8 mouse cellular contexts compared by ENCODE assay signal in genomic region chr7:66111211-66111610, GRCm38 (mm10). TPM values are rescaled to one million over a fixed set of nuclear protein-coding genes. Genes with fewer than 3 reads are reported as not detected.
A peak's percentile ranks its signal among the peaks of the same experiment; 100 is the strongest.
DNase-seq lines count a peak whose midpoint lies in the region; ATAC-seq and TF ChIP-seq lines count a peak whose summit lies in the region.

No protein-coding gene starts in this region.

- WGBS in kidney, postnatal 0 days: 56% methylated on average over 10 of the region's 10 CpGs
- WGBS in embryonic facial prominence, embryonic 14.5 days: 57% methylated on average over 10 of the region's 10 CpGs
- WGBS in intestine, embryonic 15.5 days: 69% methylated on average over 10 of the region's 10 CpGs
- WGBS in midbrain, postnatal 0 days: 52% methylated on average over 10 of the region's 10 CpGs

- H3K4me3 ChIP-seq in kidney, postnatal 0 days (replicated peaks; ENCODE audit: low read depth, low read length): peak overlapping the region; percentile 76; the same call in 1 of the 2 replicates
- peak overlapping the region; percentile 73 for H3K4me3 ChIP-seq in embryonic facial prominence, embryonic 14.5 days (ENCODE audit: low read depth, low read length)
- peak overlapping the region; percentile 94 for H3K4me3 ChIP-seq in intestine, embryonic 15.5 days (replicated peaks)
- peak overlapping the region; percentile 92 for H3K4me3 ChIP-seq in midbrain, postnatal 0 days (ENCODE audit: low read depth, low read length)

- H3K4me2 ChIP-seq in kidney, postnatal 0 days (ENCODE audit: low read length): peak overlapping the region; percentile 91
- H3K4me2 ChIP-seq in embryonic facial prominence, embryonic 14.5 days (ENCODE audit: low read depth, low read length): peak overlapping the region; percentile 91
- peak overlapping the region; percentile 92 for H3K4me2 ChIP-seq in intestine, embryonic 15.5 days (replicated peaks)
- H3K4me2 ChIP-seq in midbrain, postnatal 0 days (ENCODE audit: low read depth, low read length, poor library complexity, severe bottlenecking): peak overlapping the region; percentile 92

- H3K9ac ChIP-seq in kidney, postnatal 0 days (ENCODE audit: low read depth, low read length): peak overlapping the region; percentile 89
- H3K9ac ChIP-seq in embryonic facial prominence, embryonic 14.5 days (ENCODE audit: low read depth, low read length): peak overlapping the region; percentile 92
- H3K9ac ChIP-seq in intestine, embryonic 15.5 days: peak overlapping the region; percentile 94; the same call in 1 of the 2 replicates
- 0 out of 2 replicates have a peak overlapping the region, but pooled peaks have one; percentile 93 for H3K9ac ChIP-seq in midbrain, postnatal 0 days (replicated peaks; ENCODE audit: low read length, poor library complexity, severe bottlenecking)

- no peaks in the 10 kb centered on the region for H3K27me3 ChIP-seq in kidney, postnatal 0 days (ENCODE audit: insufficient read depth, low read length)
- H3K27me3 ChIP-seq in embryonic facial prominence, embryonic 14.5 days (replicated peaks; ENCODE audit: control insufficient read depth, insufficient read depth, low read length): no peaks in the 10 kb centered on the region
- H3K27me3 ChIP-seq in intestine, embryonic 15.5 days (replicated peaks): no peaks in the 10 kb centered on the region
- no peaks in the 10 kb centered on the region for H3K27me3 ChIP-seq in midbrain, postnatal 0 days (ENCODE audit: insufficient read depth, low read length)

- H3K9me3 ChIP-seq in kidney, postnatal 0 days (replicated peaks; ENCODE audit: low read length): no peaks in the 10 kb centered on the region
- no peaks in the 10 kb centered on the region for H3K9me3 ChIP-seq in embryonic facial prominence, embryonic 14.5 days (ENCODE audit: control insufficient read depth, low read length)
- H3K9me3 ChIP-seq in intestine, embryonic 15.5 days: no peaks in the 10 kb centered on the region
- no peaks in the 10 kb centered on the region for H3K9me3 ChIP-seq in midbrain, postnatal 0 days (ENCODE audit: low read length)

- TF ChIP-seq CTCF in kidney, postnatal 0 days (IDR thresholded peaks at IDR 0.05; ENCODE audit: low read depth): no peak
- no peak for TF ChIP-seq CTCF in midbrain, postnatal 0 days (IDR thresholded peaks at IDR 0.05)

- peak; percentile 34 for DNase-seq in kidney, postnatal 0 days (ENCODE audit: low spot score)
- DNase-seq in kidney, postnatal 25 days: no peak
- DNase-seq in embryonic facial prominence, embryonic 14.5 days (ENCODE audit: low spot score): no peak
- no peak for DNase-seq in midbrain, postnatal 0 days (ENCODE audit: low spot score)
- DNase-seq in layer of hippocampus, adult 11-12 months (ENCODE audit: low spot score): no peak
- no peak for DNase-seq in adrenal gland, adult 18-20 months (ENCODE audit: low spot score in 2 of 2)
- DNase-seq in cerebellum, adult 9-10 months: no peak

- no peak for ATAC-seq in kidney, postnatal 0 days (replicated peaks; ENCODE audit: low FRiP score, low read depth)
- no peak for ATAC-seq in embryonic facial prominence, embryonic 14.5 days (ENCODE audit: low read depth)
- ATAC-seq in intestine, embryonic 15.5 days: no peak
- no peak for ATAC-seq in midbrain, postnatal 0 days (ENCODE audit: low FRiP score)

- no peak overlapping the region for H3K27ac ChIP-seq in kidney, postnatal 0 days
- H3K27ac ChIP-seq in embryonic facial prominence, embryonic 14.5 days (replicated peaks; ENCODE audit: low read depth, low read length): peak overlapping the region; percentile 94
- H3K27ac ChIP-seq in intestine, embryonic 15.5 days: no peak overlapping the region
- H3K27ac ChIP-seq in midbrain, postnatal 0 days (ENCODE audit: low read depth, low read length): peak overlapping the region; percentile 91; the same call in 1 of the 2 replicates

- H3K4me1 ChIP-seq in kidney, postnatal 0 days (replicated peaks; ENCODE audit: insufficient read depth, low read length): peaks cover 11% of the 10 kb centered on the region; the same call in 1 of the 2 replicates
- peaks cover 23% of the 10 kb centered on the region for H3K4me1 ChIP-seq in embryonic facial prominence, embryonic 14.5 days (ENCODE audit: control insufficient read depth, insufficient read depth, low read length)
- H3K4me1 ChIP-seq in intestine, embryonic 15.5 days (replicated peaks): peaks cover 5% of the 10 kb centered on the region
- H3K4me1 ChIP-seq in midbrain, postnatal 0 days (ENCODE audit: insufficient read depth, low read length): peaks cover 4% of the 10 kb centered on the region; the same call in 1 of the 2 replicates

- H3K36me3 ChIP-seq in kidney, postnatal 0 days (ENCODE audit: insufficient read depth, low read length): no peaks in the 10 kb centered on the region
- no peaks in the 10 kb centered on the region for H3K36me3 ChIP-seq in embryonic facial prominence, embryonic 14.5 days (ENCODE audit: control insufficient read depth, insufficient read depth, low read length)
- no peaks in the 10 kb centered on the region for H3K36me3 ChIP-seq in intestine, embryonic 15.5 days
- no peaks in the 10 kb centered on the region for H3K36me3 ChIP-seq in midbrain, postnatal 0 days (ENCODE audit: insufficient read depth, low read length)

RNA-seq across cellular contexts. Expression of gene Chsy1, which starts 1.9 kb away (rescaled TPM):
- 12.0 and 12.2 TPM in 2 replicates for polyA plus RNA-seq in kidney, postnatal 0 days (2015; fragmentation: Nextera tagmentation; extraction: Ambion mirVana)
- 34.4 and 36.6 TPM in 2 replicates for polyA plus RNA-seq in embryonic facial prominence, embryonic 14.5 days (2014; fragmentation: Nextera tagmentation; extraction: Ambion mirVana)
- 10.2 and 11.1 TPM in 2 replicates for polyA plus RNA-seq in intestine, embryonic 15.5 days (2015; fragmentation: Nextera tagmentation; extraction: Ambion mirVana)
- total RNA-seq in midbrain, postnatal 0 days (2014; rRNA removed): 38.9 and 40.3 TPM in 2 replicates
- 6.8 and 7.2 TPM in 2 replicates for polyA plus RNA-seq in midbrain, postnatal 0 days (2015; fragmentation: Nextera tagmentation; extraction: Ambion mirVana)
- 10 to 100 TPM; 15.1 to 17.4 TPM for total RNA-seq in adrenal gland, adult 18-20 months (2021)

RNA-seq across cellular contexts. Expression of gene Selenos, which starts 31.8 kb away (rescaled TPM):
- polyA plus RNA-seq in kidney, postnatal 0 days (2015; fragmentation: Nextera tagmentation; extraction: Ambion mirVana): 140 and 145 TPM in 2 replicates
- polyA plus RNA-seq in embryonic facial prominence, embryonic 14.5 days (2014; fragmentation: Nextera tagmentation; extraction: Ambion mirVana): 137 and 140 TPM in 2 replicates
- 107 and 114 TPM in 2 replicates for polyA plus RNA-seq in intestine, embryonic 15.5 days (2015; fragmentation: Nextera tagmentation; extraction: Ambion mirVana)
- 24.1 and 46.7 TPM in 2 replicates for total RNA-seq in midbrain, postnatal 0 days (2014; rRNA removed)
- 116 and 125 TPM in 2 replicates for polyA plus RNA-seq in midbrain, postnatal 0 days (2015; fragmentation: Nextera tagmentation; extraction: Ambion mirVana)
- total RNA-seq in adrenal gland, adult 18-20 months (2021): 100 to 1,000 TPM in 1 of 2 experiments, 10 to 100 TPM in 1; 79.4 to 118 TPM

RNA-seq across cellular contexts. Expression of gene Snrpa1, which starts 52.4 kb away (rescaled TPM):
- 114 and 127 TPM in 2 replicates for polyA plus RNA-seq in kidney, postnatal 0 days (2015; fragmentation: Nextera tagmentation; extraction: Ambion mirVana)
- polyA plus RNA-seq in embryonic facial prominence, embryonic 14.5 days (2014; fragmentation: Nextera tagmentation; extraction: Ambion mirVana): 134 and 146 TPM in 2 replicates
- polyA plus RNA-seq in intestine, embryonic 15.5 days (2015; fragmentation: Nextera tagmentation; extraction: Ambion mirVana): 165 and 179 TPM in 2 replicates
- 37.0 and 48.2 TPM in 2 replicates for total RNA-seq in midbrain, postnatal 0 days (2014; rRNA removed)
- polyA plus RNA-seq in midbrain, postnatal 0 days (2015; fragmentation: Nextera tagmentation; extraction: Ambion mirVana): 131 and 140 TPM in 2 replicates
- total RNA-seq in adrenal gland, adult 18-20 months (2021): 10 to 100 TPM; 33.8 to 37.2 TPM

Comparison
In these comparisons a context has a peak if more than half of its experiments do, and no peak if none do; other contexts are left out.
1. H3K27ac ChIP-seq: peak in embryonic facial prominence, embryonic 14.5 days (single experiment) and midbrain, postnatal 0 days (single experiment); none in kidney, postnatal 0 days (single experiment) and intestine, embryonic 15.5 days (single experiment).
2. Peak in every context shown above with its lines, with median percentiles within 50 percentile points of each other: H3K4me2 ChIP-seq, H3K4me3 ChIP-seq and H3K9ac ChIP-seq.